Mouse (Mus musculus): ENCODE measurements at regions not wholly inside any gene's neighbourhood (a gene's known extent, or its start where the extent isn't known, plus 50 kb on each side); places are given as distances from the start of the nearest gene placed in this dataset.

DNA sequence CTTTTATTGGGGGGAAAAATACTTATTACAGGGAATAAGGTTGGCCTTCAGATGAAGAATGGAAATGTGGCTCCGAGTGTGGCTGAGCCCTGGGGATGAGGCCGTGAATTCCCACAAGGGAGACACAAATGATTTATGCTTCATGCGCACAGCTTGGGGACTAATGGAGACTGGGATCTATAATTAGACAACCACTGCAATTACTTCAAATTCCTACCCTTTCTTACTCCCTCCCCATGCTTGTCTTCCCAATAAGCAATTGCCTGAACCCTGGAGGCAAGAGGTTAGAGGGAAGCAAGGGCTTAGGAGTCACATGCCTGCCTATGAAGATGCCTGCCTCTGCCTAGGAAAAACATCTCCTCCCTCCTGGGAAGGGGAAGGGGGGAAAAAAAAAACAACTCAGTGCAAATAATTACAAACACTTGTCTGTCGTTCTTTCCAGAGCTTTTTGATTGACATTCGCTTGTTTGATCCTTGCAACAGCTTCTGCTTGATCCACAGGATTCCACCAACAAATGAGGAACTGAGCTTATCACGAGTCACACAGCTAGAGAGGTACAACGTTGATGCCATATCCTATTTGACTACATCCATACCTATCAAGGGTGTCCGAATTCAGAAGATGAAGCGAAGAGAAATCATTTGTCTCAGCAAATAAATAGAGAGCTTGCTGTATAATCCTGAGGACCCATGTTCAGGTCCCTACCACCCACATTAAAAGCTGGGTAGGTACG is 326.1 kb downstream of the Sox9 start:
- TF ChIP-seq CTCF (conservative IDR thresholded peaks at IDR 0.05; ENCODE audit: insufficient read depth, insufficient read length, low read depth, low read length), result no peak
- no peak for TF ChIP-seq POLR2A (IDR thresholded peaks at IDR 0.05; ENCODE audit: low read depth, low read length)

Measured in kidney, adult 2 months (tissue).